Mouse (Mus musculus) hindbrain, embryonic 10.5 days (tissue): ENCODE results near the gene Mtg1. TPM values are rescaled to one million over a fixed set of nuclear protein-coding genes. Genes with fewer than 3 reads are reported as not detected.

Experiments
- DNase-seq: peaks from one replicate; pipeline ENCODE4 v3.0.0-alpha.2; 2017; ENCODE audit warnings: low spot score
- H3K27ac ChIP-seq: fragments of 300-500 bp; sonication (generic); 2 replicates; pipeline ENCODE4 v1.5.1; 2016; ENCODE audit warnings: mild to moderate bottlenecking, moderate library complexity
- H3K27me3 ChIP-seq: fragments of 300-500 bp; sonication (generic); 2 replicates; pipeline ENCODE4 v1.6.1; 2016; ENCODE audit warnings: mild to moderate bottlenecking; ENCODE audit not compliant: poor library complexity, insufficient read depth, severe bottlenecking
- H3K36me3 ChIP-seq: fragments of 300-500 bp; sonication (generic); 2 replicates; pipeline ENCODE4 v1.6.1; 2016; ENCODE audit warnings: mild to moderate bottlenecking, moderate library complexity
- H3K4me1 ChIP-seq: fragments of 300-500 bp; sonication (generic); replicated peaks from 2 replicates; pipeline ENCODE4 v1.6.1; 2016; ENCODE audit warnings: mild to moderate bottlenecking
- H3K4me3 ChIP-seq: fragments of 300-500 bp; sonication (generic); 2 replicates; pipeline ENCODE4 v1.5.1; 2016; ENCODE audit warnings: mild to moderate bottlenecking, moderate library complexity
- H3K9me3 ChIP-seq: fragments of 300-500 bp; sonication (generic); 2 replicates; pipeline ENCODE4 v1.6.1; 2016; ENCODE audit warnings: mild to moderate bottlenecking, moderate library complexity
- WGBS: fragments of 180-500 bp; shearing (Covaris S2); methylation state at CpG from one replicate; pipeline ENCODE4 v1.1.7; 2016; 5-methylcytosine and 5-hydroxymethylcytosine counted together
- polyA plus RNA-seq: library from polyadenylated mRNA; unstranded; fragments of >200 nt; fragmentation: Nextera tagmentation; extraction: Ambion mirVana; gene quantifications from 2 replicates; pipeline ENCODE4 v1.2.1, GENCODE M21; 2016

Gene Mtg1
- polyA plus RNA-seq: 29.4 and 30.1 TPM in 2 replicates

DNA sequence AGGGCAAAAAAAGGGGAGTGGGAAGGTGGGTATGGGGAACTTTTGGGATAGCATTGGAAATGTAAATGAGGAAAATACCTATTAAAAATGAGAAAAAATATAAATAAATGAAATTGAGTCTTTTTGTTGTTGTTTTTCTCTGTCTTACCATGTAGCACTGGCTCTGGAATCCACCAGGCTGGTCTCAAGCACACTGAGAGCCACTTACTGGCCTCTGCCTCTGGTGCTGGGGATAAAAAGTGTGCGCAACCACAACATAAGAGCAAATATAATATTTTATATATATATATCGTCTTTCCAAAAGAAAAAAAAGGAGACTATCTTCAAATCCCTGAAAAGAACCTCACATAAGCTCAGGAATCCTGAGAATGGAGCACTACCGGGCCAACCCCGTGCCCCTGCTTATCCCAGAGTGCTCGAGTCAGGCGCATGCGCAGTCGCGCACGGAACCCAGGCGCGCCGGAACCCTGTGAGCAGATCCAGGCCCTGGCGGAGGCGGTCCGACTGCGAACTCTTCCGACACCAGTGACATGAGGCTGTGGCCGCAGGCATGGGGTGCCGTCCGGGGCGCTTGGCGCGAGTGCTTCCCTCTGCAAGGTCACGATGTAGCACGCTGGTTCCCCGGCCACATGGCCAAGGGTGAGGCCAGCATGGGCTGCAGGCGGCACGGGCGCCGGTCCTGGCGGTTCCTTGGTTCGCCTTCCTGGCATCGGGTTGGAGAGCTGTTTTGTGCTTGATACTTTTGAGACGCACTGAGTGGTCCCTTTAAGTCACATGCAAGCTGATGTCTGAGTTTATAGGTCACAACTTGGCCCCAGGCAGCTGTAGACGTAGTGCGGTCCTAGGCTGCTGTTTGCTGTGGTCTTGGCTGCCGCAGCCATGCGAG is at the start of gene Mtg1:
Gene Mtg1, plus strand, starts transcription at position 430 of the 886 bp plus-strand sequence.
- Histone ChIP-seq H3K9me3 (no peaks in the 10 kb centered on the region), H3K4me3 (peak within 1 kb of the TSS; percentile 91), H3K4me1 (peaks cover 16% of the 10 kb centered on the region), H3K27me3 (no peaks in the 10 kb centered on the region; the same call in 1 of the 2 replicates), H3K27ac (peak within 1 kb of the TSS; percentile 95), H3K36me3 (no peaks in the 10 kb centered on the region)
- peak; percentile 96 for DNase-seq
- WGBS: 2% methylated on average over 39 of the region's 39 CpGs

DNA sequence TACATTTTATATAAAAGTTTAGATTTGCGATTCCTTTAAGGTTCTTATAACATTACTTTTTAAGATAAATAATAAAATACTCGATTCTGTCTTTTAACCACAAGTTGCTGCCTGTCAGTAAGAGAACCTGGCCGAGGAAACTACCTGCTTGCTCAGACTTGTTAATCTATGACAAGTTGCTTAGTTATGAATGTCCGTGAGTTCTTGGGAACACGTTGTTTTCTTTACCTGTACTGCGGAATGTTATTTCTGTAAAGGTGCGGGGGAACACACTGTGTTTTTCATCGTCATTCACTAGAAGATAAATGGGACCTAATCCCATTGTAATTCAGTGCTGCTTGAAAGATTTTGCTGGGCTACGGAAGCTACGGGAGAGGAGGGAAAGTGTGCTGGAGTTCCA is 46.8 kb upstream of the Mtg1 start:
- Histone ChIP-seq H3K9me3 (no peaks in the 10 kb centered on the region), H3K4me1 (0 out of 2 replicates have a peak, but pooled peaks cover 4% of the 10 kb centered on the region), H3K27me3 (no peaks in the 10 kb centered on the region), H3K36me3 (no peaks in the 10 kb centered on the region), H3K4me3 (no peak overlapping the region), H3K27ac (no peak overlapping the region)
- WGBS: 83% methylated on average over 10 of the region's 10 CpGs
- no peak for DNase-seq

GRCm38 (mm10) chr7:140092924-140093528 is 44.3 kb upstream of the Mtg1 start, which contains the start of gene Prap1:
Gene Prap1 (plus strand): TSS chr7:140093395.
- 0 out of 2 replicates have a peak, but pooled peaks cover 4% of the 10 kb centered on the region for H3K4me1 ChIP-seq
- H3K27me3 ChIP-seq: no peaks in the 10 kb centered on the region
- no peak within 1 kb of the TSS for H3K4me3 ChIP-seq
- no peak within 1 kb of the TSS for H3K27ac ChIP-seq
- no peaks in the 10 kb centered on the region for H3K36me3 ChIP-seq
- 70% methylated on average over 5 of the region's 5 CpGs for WGBS
- no peak for DNase-seq
- H3K9me3 ChIP-seq: no peaks in the 10 kb centered on the region

- Histone ChIP-seq H3K4me3 (no peak overlapping the region), H3K9me3 (no peaks in the 10 kb centered on the region), H3K36me3 (no peaks in the 10 kb centered on the region), H3K27ac (no peak overlapping the region), H3K27me3 (0 out of 2 replicates have a peak, but pooled peaks cover 2% of the 10 kb centered on the region), H3K4me1 (0 out of 2 replicates have a peak, but pooled peaks cover 4% of the 10 kb centered on the region)
- 67% methylated on average over 5 of the region's 5 CpGs for WGBS
- DNase-seq: no peak
These were observed 42.4 kb upstream of the Mtg1 start for GRCm38 (mm10) chr7:140094954-140095353.

DNA sequence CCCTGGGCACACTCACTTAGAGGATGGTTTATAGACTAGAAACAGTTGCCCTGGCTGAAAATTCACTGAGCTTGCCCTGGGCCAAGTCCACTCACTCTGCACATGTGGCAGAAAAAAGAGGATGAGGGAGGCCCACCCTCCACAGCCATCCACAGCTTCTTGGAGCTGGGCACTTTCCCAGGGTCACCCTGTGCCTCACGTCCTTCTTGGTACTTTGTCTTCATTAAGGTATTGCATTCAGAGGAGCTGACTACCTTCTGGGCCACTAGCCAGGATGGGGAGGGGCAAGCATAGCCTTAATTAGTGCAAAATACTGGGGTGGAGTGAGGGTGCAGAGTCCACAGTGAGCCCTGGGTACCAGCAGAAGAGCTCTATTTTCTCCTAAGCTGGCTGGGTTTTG is 41.8 kb upstream of the Mtg1 start:
- DNase-seq: no peak
- no peaks in the 10 kb centered on the region for H3K9me3 ChIP-seq
- no peak overlapping the region for H3K4me3 ChIP-seq
- H3K36me3 ChIP-seq: no peaks in the 10 kb centered on the region
- H3K27me3 ChIP-seq: 0 out of 2 replicates have a peak, but pooled peaks cover 3% of the 10 kb centered on the region
- WGBS: 70% methylated on average over 1 of the region's 1 CpGs
- 0 out of 2 replicates have a peak, but pooled peaks cover 4% of the 10 kb centered on the region for H3K4me1 ChIP-seq
- no peak overlapping the region for H3K27ac ChIP-seq

DNA sequence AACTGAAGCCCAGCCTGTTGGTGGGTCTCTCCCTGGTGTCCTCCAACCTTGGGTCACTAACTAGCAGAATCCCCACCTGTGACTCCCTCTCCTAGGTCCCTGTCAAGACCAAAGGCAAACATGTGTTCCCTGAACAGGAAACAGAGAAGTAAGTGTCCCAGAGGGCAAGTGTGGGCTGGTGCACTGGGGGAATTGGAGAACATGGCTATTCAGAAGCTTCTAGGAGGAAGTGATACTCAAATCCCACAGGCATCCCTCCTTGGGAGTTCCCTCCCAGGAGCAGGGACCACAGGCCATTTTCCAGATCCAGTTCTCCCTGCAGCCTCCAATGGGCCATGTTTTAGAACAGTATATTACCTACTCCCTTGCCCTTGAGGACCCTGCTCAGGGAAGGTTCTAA is 41.3 kb upstream of the Mtg1 start:
- Histone ChIP-seq H3K36me3 (no peaks in the 10 kb centered on the region), H3K4me1 (0 out of 2 replicates have a peak, but pooled peaks cover 6% of the 10 kb centered on the region), H3K27me3 (peaks cover 8% of the 10 kb centered on the region), H3K4me3 (no peak overlapping the region), H3K27ac (no peak overlapping the region), H3K9me3 (no peaks in the 10 kb centered on the region)
- DNase-seq: no peak

GRCm38 (mm10) chr7:140098466-140098865 is 38.9 kb upstream of the Mtg1 start:
- no peak for DNase-seq
- no peak overlapping the region for H3K4me3 ChIP-seq
- WGBS: 88% methylated on average over 1 of the region's 1 CpGs
- no peaks in the 10 kb centered on the region for H3K36me3 ChIP-seq
- H3K9me3 ChIP-seq: no peaks in the 10 kb centered on the region
- peaks cover 18% of the 10 kb centered on the region for H3K27me3 ChIP-seq
- H3K4me1 ChIP-seq: peaks cover 22% of the 10 kb centered on the region
- H3K27ac ChIP-seq: no peak overlapping the region

DNA sequence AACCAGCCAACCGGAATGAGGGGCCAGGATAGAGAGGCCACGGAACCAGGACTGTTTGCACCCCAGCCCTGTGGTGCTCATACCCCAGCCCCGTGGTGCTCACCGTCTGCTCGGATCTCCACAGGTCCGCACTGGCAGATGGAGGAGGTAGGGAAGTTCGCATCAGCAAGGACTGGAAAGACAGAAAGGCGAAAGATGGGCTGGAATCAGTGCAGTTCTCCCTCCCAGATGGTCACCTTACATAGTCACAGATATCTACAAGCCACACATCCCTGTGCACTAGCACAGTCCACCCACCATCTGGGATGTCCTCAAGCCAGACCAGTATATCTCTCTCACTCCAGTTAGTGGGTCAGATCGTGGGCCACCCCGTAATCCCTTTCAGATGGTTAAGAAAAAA is 35.9 kb upstream of the Mtg1 start:
- peak overlapping the region; percentile 55 for H3K4me3 ChIP-seq
- H3K4me1 ChIP-seq: peaks cover 18% of the 10 kb centered on the region
- H3K36me3 ChIP-seq: peaks cover 14% of the 10 kb centered on the region
- H3K27ac ChIP-seq: peak overlapping the region; percentile 73
- H3K27me3 ChIP-seq: peaks cover 18% of the 10 kb centered on the region
- 73% methylated on average over 10 of the region's 10 CpGs for WGBS
- H3K9me3 ChIP-seq: no peaks in the 10 kb centered on the region
- DNase-seq: no peak

DNA sequence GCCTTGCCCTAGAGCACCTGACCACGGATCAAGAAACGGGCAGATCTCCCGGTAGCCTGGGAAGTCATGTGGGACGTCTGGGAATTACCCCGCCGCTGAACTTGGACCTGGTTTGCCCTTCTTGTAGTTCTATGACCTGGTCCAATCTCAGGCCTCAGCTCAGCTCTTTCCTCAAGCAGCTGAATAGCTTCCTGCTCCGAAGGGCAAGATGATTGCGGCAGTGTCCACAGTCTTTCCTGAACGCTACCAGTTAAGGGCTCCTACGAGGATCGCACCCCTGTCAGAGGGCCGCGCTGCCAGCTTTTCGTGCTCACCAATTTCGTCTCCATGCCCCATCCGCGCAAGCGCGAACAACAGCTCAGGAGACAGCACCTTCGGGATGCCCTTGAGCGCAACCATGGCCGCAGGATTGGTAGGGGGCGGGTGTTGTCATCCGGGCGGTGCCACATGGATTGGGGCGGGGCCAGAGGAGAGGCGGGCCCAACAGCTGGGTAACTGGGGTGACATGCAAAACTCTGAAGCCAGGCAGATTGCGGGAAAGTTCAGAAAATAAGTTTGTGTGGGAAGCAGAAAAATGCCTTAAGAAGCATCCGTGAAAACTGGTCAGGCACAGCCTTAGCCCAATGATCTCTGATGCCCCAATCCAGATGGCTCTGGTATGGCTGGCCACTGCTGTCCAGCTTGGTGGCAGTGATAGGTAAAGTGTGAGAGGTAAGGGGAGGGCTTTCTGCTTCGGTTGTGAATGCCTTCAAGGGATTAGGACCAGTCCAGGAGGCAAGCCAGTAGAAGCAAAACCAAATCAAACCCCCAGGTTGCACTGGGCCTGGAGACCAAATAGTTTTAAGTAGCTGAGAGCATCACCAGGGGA is 35.1 kb upstream of the Mtg1 start, which contains the start of gene Fuom:
Gene Fuom, minus strand, starts transcription at position 449 of the 868 bp plus-strand sequence.
- Histone ChIP-seq H3K4me1 (peaks cover 18% of the 10 kb centered on the region), H3K27ac (peak within 1 kb of the TSS; percentile 73), H3K36me3 (peaks cover 21% of the 10 kb centered on the region), H3K27me3 (peaks cover 18% of the 10 kb centered on the region), H3K9me3 (no peaks in the 10 kb centered on the region), H3K4me3 (peak within 1 kb of the TSS; percentile 55)
- DNase-seq: peak; percentile 78
- WGBS: 2% methylated on average over 30 of the region's 30 CpGs

GRCm38 (mm10) chr7:140104009-140104408 is 33.4 kb upstream of the Mtg1 start:
- 86% methylated on average over 4 of the region's 4 CpGs for WGBS
- Histone ChIP-seq H3K27me3 (peaks cover 18% of the 10 kb centered on the region), H3K27ac (no peak overlapping the region), H3K4me1 (peaks cover 18% of the 10 kb centered on the region), H3K4me3 (no peak overlapping the region), H3K36me3 (peaks cover 39% of the 10 kb centered on the region), H3K9me3 (no peaks in the 10 kb centered on the region)
- DNase-seq: no peak

DNA sequence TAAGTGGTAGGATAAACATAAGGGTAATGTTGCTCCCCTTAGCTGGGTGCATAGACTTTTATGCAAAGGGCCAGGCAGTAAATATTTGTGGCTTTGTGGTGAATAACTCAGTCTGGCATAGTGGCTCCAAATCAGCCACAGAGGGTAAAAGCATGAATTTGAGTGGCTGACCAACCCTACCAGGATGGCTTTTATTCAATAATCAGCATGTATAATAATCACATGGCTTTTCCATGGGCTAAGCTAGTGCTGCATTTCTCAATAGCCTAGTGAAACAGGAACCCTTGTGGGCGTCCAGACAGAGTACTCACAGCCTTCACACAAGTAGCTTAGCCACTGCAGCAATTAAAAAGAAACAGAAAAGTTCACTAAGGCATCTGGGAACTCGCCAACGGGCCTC is 25.4 kb upstream of the Mtg1 start:
- H3K27ac ChIP-seq: no peak overlapping the region
- 66% methylated on average over 3 of the region's 3 CpGs for WGBS
- no peaks in the 10 kb centered on the region for H3K27me3 ChIP-seq
- no peaks in the 10 kb centered on the region for H3K9me3 ChIP-seq
- DNase-seq: no peak
- peaks cover 61% of the 10 kb centered on the region for H3K36me3 ChIP-seq
- H3K4me3 ChIP-seq: no peak overlapping the region
- H3K4me1 ChIP-seq: peaks cover 13% of the 10 kb centered on the region

DNA sequence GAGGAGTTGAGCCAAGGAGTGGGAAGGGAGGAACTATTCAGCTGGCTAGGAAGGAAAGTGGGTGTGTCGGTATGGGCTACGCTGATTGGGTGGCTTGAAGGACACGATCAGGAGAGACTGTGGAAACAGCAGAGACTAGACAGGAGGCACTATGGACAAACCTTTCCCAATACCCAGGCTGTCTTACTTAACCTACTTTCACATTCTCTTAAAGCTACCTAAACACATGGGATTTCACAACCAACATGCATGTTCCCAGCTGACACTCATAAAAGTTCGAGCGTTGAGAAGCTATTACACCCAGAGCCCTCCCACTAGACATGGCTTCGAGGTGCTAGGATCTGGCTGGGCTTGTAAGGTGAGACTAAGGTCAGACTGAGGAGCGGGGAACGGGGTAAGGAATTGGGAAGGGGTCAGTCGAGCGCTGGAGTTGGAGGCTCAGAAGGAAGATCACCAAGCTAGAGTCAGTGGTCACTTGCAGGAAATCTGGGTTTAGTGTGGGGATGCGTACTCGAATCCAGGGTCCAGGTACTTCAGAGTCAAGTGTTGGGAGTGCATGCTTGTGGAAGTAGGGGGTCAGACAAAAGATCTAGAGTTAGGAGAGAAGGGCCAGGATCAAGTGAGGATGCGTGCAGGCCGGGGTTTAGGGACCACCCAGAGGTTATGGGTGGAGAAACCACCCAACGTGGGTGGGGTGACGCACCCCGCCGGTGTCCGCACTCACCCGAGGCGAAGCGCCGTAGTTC is 21.6 kb upstream of the Mtg1 start, which contains the start of gene Paox:
Gene Paox, plus strand, starts transcription at position 217 of the 746 bp plus-strand sequence.
- peak within 1 kb of the TSS; percentile 94 for H3K27ac ChIP-seq
- H3K4me1 ChIP-seq: peaks cover 14% of the 10 kb centered on the region
- H3K9me3 ChIP-seq: no peaks in the 10 kb centered on the region
- H3K27me3 ChIP-seq: no peaks in the 10 kb centered on the region
- peak; percentile 25 for DNase-seq
- H3K36me3 ChIP-seq: peaks cover 23% of the 10 kb centered on the region
- 5% methylated on average over 23 of the region's 23 CpGs for WGBS
- peak within 1 kb of the TSS; percentile 83 for H3K4me3 ChIP-seq
